Mouse (Mus musculus) NIH3T3 (cell line): ENCODE results near the gene Gm20521.
"Not testable (repeated sequence)": the region's sequence is repeated elsewhere in the genome, so short reads cannot be mapped to it uniquely, and the experiment has no call there.

Experiments used
- DNase-seq: peaks from one replicate; pipeline ENCODE4 v3.0.0-alpha.2; 2012; ENCODE audit warnings: low read depth

Gene Gm20521

GRCm38 (mm10) chr14:54936831-54937160 lies 53.6 kb downstream of the Gm20521 start:
- no peak for DNase-seq

- DNase-seq: no peak
Measured at GRCm38 (mm10) chr14:54937361-54938182, 54.3 kb downstream of the Gm20521 start.

DNA sequence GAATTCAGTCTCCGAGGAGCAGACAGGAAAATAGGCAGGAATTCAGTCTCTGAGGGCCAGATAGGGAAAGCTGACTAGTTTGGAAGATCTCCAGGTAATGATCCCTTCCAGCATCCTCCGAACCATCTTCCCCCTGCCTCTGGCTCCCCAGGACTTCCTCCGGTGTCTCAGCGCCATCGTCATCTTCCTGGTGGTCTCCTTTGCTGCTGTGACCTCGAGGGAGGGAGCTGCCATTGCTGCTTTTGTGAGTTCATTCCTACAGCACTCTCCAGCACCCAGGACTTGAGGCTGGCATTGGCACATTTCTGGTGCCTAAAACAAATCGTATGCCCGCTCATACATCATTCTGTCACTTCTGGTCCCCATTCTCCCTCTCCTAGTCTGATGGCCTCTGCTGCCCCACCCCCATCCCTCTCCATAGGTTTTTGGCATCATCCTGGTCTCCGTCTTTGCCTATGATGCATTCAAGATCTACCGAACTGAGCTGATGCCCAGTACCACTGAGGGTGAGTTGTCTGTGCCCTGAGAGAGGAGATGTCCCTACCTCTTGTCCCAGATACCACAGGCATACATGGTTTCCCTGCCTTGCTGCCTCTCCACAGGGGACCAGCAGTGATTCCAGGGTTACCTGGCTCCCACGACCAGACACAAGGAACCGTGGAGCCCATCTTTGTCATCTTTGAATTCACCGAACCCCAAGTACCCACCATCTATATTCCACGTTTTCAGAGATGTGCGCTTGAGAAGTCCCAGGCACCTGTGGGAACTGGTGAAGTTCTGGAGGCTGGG lies 55.4 kb downstream of the Gm20521 start:
- DNase-seq: no peak

- peak; percentile 76 for DNase-seq
Measured at GRCm38 (mm10) chr14:54939434-54940175, 56.4 kb downstream of the Gm20521 start.

GRCm38 (mm10) chr14:54940176-54940530 lies 56.9 kb downstream of the Gm20521 start:
- no peak for DNase-seq

GRCm38 (mm10) chr14:54941024-54941978 lies 58.1 kb downstream of the Gm20521 start:
- no peak for DNase-seq

DNA sequence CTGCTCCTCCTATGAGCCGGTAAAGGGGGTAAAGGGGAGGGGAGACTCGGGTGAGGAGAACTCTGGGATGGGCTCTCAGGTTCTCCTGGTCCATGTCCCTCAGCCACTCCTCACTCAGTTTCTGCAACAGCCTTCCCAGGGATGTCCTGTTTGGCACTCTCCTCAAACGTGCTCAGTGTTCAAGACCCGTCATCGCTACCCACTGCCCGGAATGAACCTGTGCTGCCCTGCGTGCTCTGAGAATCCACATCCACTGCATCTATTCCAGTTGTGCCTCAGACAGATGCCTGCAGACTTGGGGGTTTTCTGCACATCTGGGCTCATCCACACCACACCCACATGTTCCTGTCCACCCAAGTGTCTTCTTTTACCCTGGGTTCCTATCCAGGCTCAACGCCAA lies 59.2 kb downstream of the Gm20521 start:
- no peak for DNase-seq

GRCm38 (mm10) chr14:54943971-54944370 lies 60.7 kb downstream of the Gm20521 start:
- no peak for DNase-seq

DNA sequence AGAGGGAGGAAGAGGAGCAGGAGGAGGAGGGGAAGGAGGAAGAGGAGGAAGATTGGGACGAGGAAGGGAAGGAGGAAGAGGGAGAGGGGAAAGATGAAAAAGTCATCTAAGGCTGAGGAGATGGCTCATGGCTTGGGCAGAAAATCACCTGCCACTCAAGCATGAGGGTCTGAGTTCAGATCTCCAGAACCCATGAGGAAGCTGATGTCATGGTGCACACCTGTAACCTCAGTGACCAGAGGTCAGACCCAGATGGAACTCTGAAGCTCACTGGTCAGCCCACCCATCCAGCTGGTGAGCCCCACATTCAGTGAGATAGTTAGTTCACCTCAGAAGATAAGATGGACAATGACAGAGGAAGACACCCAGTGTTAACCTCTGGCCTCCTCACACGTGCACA lies 61.7 kb downstream of the Gm20521 start:
- DNase-seq: no peak

DNA sequence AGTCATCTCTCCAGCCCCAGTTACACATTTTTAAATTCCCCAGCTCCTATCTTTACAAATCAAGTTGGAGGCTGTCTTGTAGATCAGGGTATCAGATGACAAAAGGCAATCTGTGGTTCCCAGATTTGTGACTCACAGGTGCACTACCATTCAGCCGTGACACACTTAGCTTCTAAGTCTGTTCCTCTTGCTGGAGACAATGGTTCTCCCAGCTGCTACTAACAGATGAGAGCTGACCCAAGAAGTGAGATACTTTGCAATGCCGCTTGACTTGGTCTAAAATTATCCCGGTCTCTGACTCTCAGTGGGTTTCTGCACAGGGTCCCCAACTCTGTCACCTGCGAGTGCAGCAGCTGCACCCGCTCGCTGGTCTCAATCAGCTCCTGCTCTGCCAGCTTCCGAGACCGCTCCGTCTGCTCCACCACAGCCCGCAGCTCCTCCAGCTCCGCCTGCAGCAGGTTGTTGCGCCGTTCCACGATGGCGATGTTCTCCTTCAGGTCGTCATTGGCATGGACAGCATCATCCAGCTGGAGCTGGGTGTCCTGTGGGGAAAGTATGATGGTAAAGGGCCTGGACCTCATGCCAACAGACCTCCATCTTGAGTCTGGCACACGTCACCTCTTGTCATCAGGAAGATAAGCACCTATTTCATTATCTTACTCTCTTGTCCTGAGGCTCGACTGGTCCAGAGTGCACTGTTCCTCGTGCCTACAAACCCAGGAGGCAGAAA lies 62.9 kb downstream of the Gm20521 start:
- no peak for DNase-seq

GRCm38 (mm10) chr14:54947008-54947407 lies 63.8 kb downstream of the Gm20521 start:
- DNase-seq: not testable (repeated sequence)
